Mouse (Mus musculus): ENCODE data around the gene Calcoco1.
A peak's percentile ranks its signal among the peaks of the same experiment; 100 is the strongest.

The Calcoco1 gene

GRCm38 (mm10) chr15:102737092-102737491, 15.1 kb upstream of the Calcoco1 start:
- no peak for DNase-seq (ENCODE audit: extremely low spot score)

GRCm38 (mm10) chr15:102736127-102736944, 14.4 kb upstream of the Calcoco1 start:
- DNase-seq (ENCODE audit: extremely low spot score), result peak; percentile 50

- no peak for DNase-seq (ENCODE audit: extremely low spot score)
Measured at GRCm38 (mm10) chr15:102735031-102735430, 13.1 kb upstream of the Calcoco1 start.

GRCm38 (mm10) chr15:102733759-102734531, 12.0 kb upstream of the Calcoco1 start:
- no peak for DNase-seq (ENCODE audit: extremely low spot score)

GRCm38 (mm10) chr15:102733233-102733632, 11.3 kb upstream of the Calcoco1 start:
- no peak for DNase-seq (ENCODE audit: extremely low spot score)

- no peak for DNase-seq (ENCODE audit: extremely low spot score)
Measured at GRCm38 (mm10) chr15:102732406-102732805, 10.4 kb upstream of the Calcoco1 start.

GRCm38 (mm10) chr15:102727951-102728350, 6.0 kb upstream of the Calcoco1 start:
- no peak for DNase-seq (ENCODE audit: extremely low spot score)

GRCm38 (mm10) chr15:102723358-102724135, 1.6 kb upstream of the Calcoco1 start:
- no peak for DNase-seq (ENCODE audit: extremely low spot score)

- DNase-seq (ENCODE audit: extremely low spot score), result no peak
Measured at GRCm38 (mm10) chr15:102722500-102722931, 538 bp upstream of the Calcoco1 start.

GRCm38 (mm10) chr15:102721016-102721898, 721 bp downstream of the Calcoco1 start:
- no peak for DNase-seq (ENCODE audit: extremely low spot score)

- DNase-seq (ENCODE audit: extremely low spot score), result no peak
Measured at GRCm38 (mm10) chr15:102716132-102716531, 5.8 kb downstream of the Calcoco1 start.

GRCm38 (mm10) chr15:102707736-102708269, 14.2 kb downstream of the Calcoco1 start:
- DNase-seq (ENCODE audit: extremely low spot score), result no peak

- no peak for DNase-seq (ENCODE audit: extremely low spot score)
Measured at GRCm38 (mm10) chr15:102705923-102706503, 16.0 kb downstream of the Calcoco1 start.

- no peak for DNase-seq (ENCODE audit: extremely low spot score)
Measured at GRCm38 (mm10) chr15:102705226-102705894, 16.6 kb downstream of the Calcoco1 start.

- DNase-seq (ENCODE audit: extremely low spot score), result no peak
Measured at GRCm38 (mm10) chr15:102704806-102705205, 17.2 kb downstream of the Calcoco1 start.

- DNase-seq (ENCODE audit: extremely low spot score), result no peak
Measured at GRCm38 (mm10) chr15:102702972-102703371, 19.0 kb downstream of the Calcoco1 start.

GRCm38 (mm10) chr15:102698193-102698592, 23.8 kb downstream of the Calcoco1 start:
- DNase-seq (ENCODE audit: extremely low spot score), result peak; percentile 79

GRCm38 (mm10) chr15:102696899-102697298, 25.1 kb downstream of the Calcoco1 start:
- no peak for DNase-seq (ENCODE audit: extremely low spot score)

- DNase-seq (ENCODE audit: extremely low spot score), result peak; percentile 59
Measured at GRCm38 (mm10) chr15:102693600-102693999, 28.4 kb downstream of the Calcoco1 start.

- DNase-seq (ENCODE audit: extremely low spot score), result peak; percentile 89
Measured at GRCm38 (mm10) chr15:102692991-102693411, 29.0 kb downstream of the Calcoco1 start.
